Mouse (Mus musculus) midbrain, postnatal 0 days (tissue): ENCODE data around the gene Btc. TPM values are rescaled to one million over a fixed set of nuclear protein-coding genes. Genes with fewer than 3 reads are reported as not detected.

Source experiments
- ATAC-seq: fragments of 200-750 bp; cut with Nextera tagmentation; 2 replicates; pipeline ENCODE4 v1.8.0; 2017; ENCODE audit warnings: moderate number of reproducible peaks, mild to moderate bottlenecking, moderate TSS enrichment, moderate library complexity; ENCODE audit not compliant: low FRiP score
- DNase-seq: peaks from one replicate; pipeline ENCODE4 v3.0.0-alpha.2; 2015; ENCODE audit warnings: low spot score
- H3K27ac ChIP-seq: fragments of 300-500 bp; sonication (generic); 2 replicates; pipeline ENCODE4 v1.5.1; 2014; ENCODE audit warnings: low read depth, mild to moderate bottlenecking, low read length, mixed read lengths
- H3K27me3 ChIP-seq: fragments of 300-500 bp; sonication (generic); 2 replicates; pipeline ENCODE4 v1.6.1; 2014; ENCODE audit warnings: low read length, control low read depth, mixed read lengths; ENCODE audit not compliant: insufficient read depth
- H3K36me3 ChIP-seq: fragments of 300-500 bp; sonication (generic); 2 replicates; pipeline ENCODE4 v1.6.1; 2014; ENCODE audit warnings: low read length, control low read depth, mixed read lengths; ENCODE audit not compliant: insufficient read depth
- H3K4me1 ChIP-seq: fragments of 300-500 bp; sonication (generic); 2 replicates; pipeline ENCODE4 v1.6.1; 2014; ENCODE audit warnings: mild to moderate bottlenecking, control low read depth, antibody characterized with exemption, low read length, mixed read lengths; ENCODE audit not compliant: insufficient read depth
- H3K4me2 ChIP-seq: fragments of 300-500 bp; sonication (generic); 2 replicates; pipeline ENCODE4 v1.6.1; 2014; ENCODE audit warnings: low read depth, mild to moderate bottlenecking, low read length, mixed read lengths; ENCODE audit not compliant: poor library complexity, severe bottlenecking
- H3K4me3 ChIP-seq: fragments of 300-500 bp; sonication (generic); 2 replicates; pipeline ENCODE4 v1.5.1; 2014; ENCODE audit warnings: low read depth, mild to moderate bottlenecking, low read length, moderate library complexity
- H3K9ac ChIP-seq: fragments of 300-500 bp; sonication (generic); replicated peaks from 2 replicates; pipeline ENCODE4 v1.6.1; 2014; ENCODE audit warnings: mild to moderate bottlenecking, low read length, moderate library complexity, mixed read lengths; ENCODE audit not compliant: poor library complexity, severe bottlenecking
- H3K9me3 ChIP-seq: fragments of 300-500 bp; sonication (generic); 2 replicates; pipeline ENCODE4 v1.6.1; 2016; ENCODE audit warnings: low read length, control low read depth
- CTCF ChIP-seq: IDR thresholded peaks from 2 replicates; pipeline ENCODE4 v1.5.1; 2016; ENCODE audit warnings: antibody characterized with exemption, mild to moderate bottlenecking
- WGBS: fragments of 180-500 bp; shearing (Covaris S2); extraction: QIAGEN DNeasy Blood & Tissue Kit; methylation state at CpG from one replicate; pipeline ENCODE4 v1.1.7; 2014; 5-methylcytosine and 5-hydroxymethylcytosine counted together
- polyA plus RNA-seq: library from polyadenylated mRNA; unstranded; fragments of >200 nt; fragmentation: Nextera tagmentation; extraction: Ambion mirVana; gene quantifications from 2 replicates; pipeline ENCODE4 v1.2.1, GENCODE M21; 2015
- total RNA-seq: library from RNA; depleted of rRNA; stranded (reverse); fragments of >200 nt; gene quantifications from 2 replicates; pipeline ENCODE4 v1.2.3, GENCODE M21; 2014; rRNA removed

Gene Btc
- total and polyA plus RNA-seq, 2 experiments from 2014 or later, result 0.09 to 0.49 TPM

GRCm38 (mm10) chr5:91308576-91308975, 94.2 kb downstream of the Btc start:
- Histone ChIP-seq H3K36me3 (no peaks in the 10 kb centered on the region), H3K9me3 (no peaks in the 10 kb centered on the region), H3K27me3 (no peaks in the 10 kb centered on the region), H3K27ac (no peak overlapping the region), H3K4me1 (no peaks in the 10 kb centered on the region), H3K4me2 (no peak overlapping the region), H3K9ac (no peak overlapping the region), H3K4me3 (no peak overlapping the region)
- 76% methylated on average over 7 of the region's 7 CpGs for WGBS
- DNase-seq (no peak), ATAC-seq (no peak)
- TF ChIP-seq CTCF, result no peak

- no peak overlapping the region for H3K9ac ChIP-seq
- H3K36me3 ChIP-seq, result no peaks in the 10 kb centered on the region
- no peaks in the 10 kb centered on the region for H3K4me1 ChIP-seq
- no peak overlapping the region for H3K4me3 ChIP-seq
- 3% methylated on average over 1 of the region's 1 CpGs for WGBS
- H3K27ac ChIP-seq, result no peak overlapping the region
- H3K4me2 ChIP-seq, result no peak overlapping the region
- H3K27me3 ChIP-seq, result no peaks in the 10 kb centered on the region
- ATAC-seq, result peak; percentile 66
- no peaks in the 10 kb centered on the region for H3K9me3 ChIP-seq
- DNase-seq, result peak; percentile 85
- peak; percentile 96 for TF ChIP-seq CTCF
Measured at GRCm38 (mm10) chr5:91307907-91308306, 94.9 kb downstream of the Btc start.

Other genes starting within 250 kb of the Btc start
- gene Parm1, start 114.6 kb upstream of the Btc start, total RNA-seq, result 11.8 and 13.1 TPM in 2 replicates
- 8.8 and 8.9 TPM in 2 replicates for gene Parm1, start 114.6 kb upstream of the Btc start, polyA plus RNA-seq